Mouse (Mus musculus): ENCODE results near the gene Slc15a1.

DNA sequence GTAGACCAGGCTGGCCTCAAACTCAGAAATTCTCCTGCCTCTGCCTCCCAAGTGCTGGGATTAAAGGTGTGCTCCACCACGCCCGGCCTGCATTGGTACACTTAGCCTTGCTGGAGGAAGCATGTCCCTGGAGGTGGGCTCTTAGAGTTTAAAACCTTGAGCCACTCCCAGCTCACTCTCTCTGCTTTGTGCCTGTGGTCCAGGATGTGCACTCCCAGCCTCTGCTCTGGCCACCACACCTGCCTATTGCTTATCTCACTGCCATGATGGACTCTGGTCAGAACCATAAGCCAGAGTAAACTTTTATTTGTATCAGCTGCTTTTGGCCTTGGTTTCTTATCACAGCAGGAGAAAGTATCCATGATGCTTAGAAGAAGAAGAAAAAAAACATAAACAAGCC is 40.7 kb downstream of the Slc15a1 start:
- TF ChIP-seq CTCF (conservative IDR thresholded peaks at IDR 0.05; ENCODE audit: low read length) (no peak), POU5F1 (IDR thresholded peaks at IDR 0.05; ENCODE audit: borderline replicate concordance, low read length) (no peak)
